Mouse (Mus musculus): ENCODE measurements around the gene C1d. TPM values are rescaled to one million over a fixed set of nuclear protein-coding genes. Genes with fewer than 3 reads are reported as not detected.

Gene C1d
- 13.9 TPM for polyA plus RNA-seq (2012; fragmentation: generic; extraction: Trizol)
- long read RNA-seq, experiment 1, transcript C1d-201 (5 exons, 2,981 nt), result major isoform, 86 of 99 reads
- long read RNA-seq, experiment 1, partial matches to known transcripts, result 9 of 99 reads
- long read RNA-seq, experiment 1, other reads (novel, unspliced or antisense), result 2 of 99 reads
- long read RNA-seq, experiment 2, transcript C1d-201 (5 exons, 2,981 nt), result major isoform, 76 of 80 reads
- long read RNA-seq, experiment 2, partial matches to known transcripts, result 1 of 80 reads
- long read RNA-seq, experiment 2, other reads (novel, unspliced or antisense), result 1 of 80 reads

GRCm38 (mm10) chr11:17257443-17257842, at the start of gene C1d:
TSS of gene C1d (plus strand) at chr11:17257579.
- H3K27me3 ChIP-seq (ENCODE audit: control insufficient read depth, insufficient read depth, insufficient read length), result no peaks in the 10 kb centered on the region
- peaks cover 46% of the 10 kb centered on the region for H3K79me3 ChIP-seq (ENCODE audit: low read depth)
- peak within 1 kb of the TSS; percentile 100 for H3K4me3 ChIP-seq (ENCODE audit: insufficient read depth, poor library complexity, severe bottlenecking)
- H3K79me2 ChIP-seq (ENCODE audit: control insufficient read depth, insufficient read depth), result peaks cover 51% of the 10 kb centered on the region
- TF ChIP-seq MAX (IDR thresholded peaks at IDR 0.05) (peak; percentile 82), USF1 (IDR thresholded peaks at IDR 0.05; ENCODE audit: low read depth) (no peak)
- H3ac ChIP-seq (ENCODE audit: control insufficient read depth, insufficient read length, low read depth), result peak within 1 kb of the TSS; percentile 99
- H3K36me3 ChIP-seq (ENCODE audit: control insufficient read depth, insufficient read depth), result peaks cover 1% of the 10 kb centered on the region

GRCm38 (mm10) chr11:17211258-17212140, 45.9 kb upstream of the C1d start, which contains the start of gene Pno1:
TSS of gene Pno1 (minus strand) at chr11:17211568.
- peak within 1 kb of the TSS; percentile 84 for H3K4me3 ChIP-seq (ENCODE audit: insufficient read depth, poor library complexity, severe bottlenecking)
- H3K79me2 ChIP-seq (ENCODE audit: control insufficient read depth, insufficient read depth), result peaks cover 78% of the 10 kb centered on the region
- H3K79me3 ChIP-seq (ENCODE audit: low read depth), result peaks cover 34% of the 10 kb centered on the region
- no peaks in the 10 kb centered on the region for H3K27me3 ChIP-seq (ENCODE audit: control insufficient read depth, insufficient read depth, insufficient read length)
- H3K36me3 ChIP-seq (ENCODE audit: control insufficient read depth, insufficient read depth), result peaks cover 31% of the 10 kb centered on the region
- TF ChIP-seq MYOD1 (IDR thresholded peaks at IDR 0.05; ENCODE audit: control insufficient read depth, insufficient read length, low read depth) (no peak), MAX (IDR thresholded peaks at IDR 0.05) (peak; percentile 100), USF1 (IDR thresholded peaks at IDR 0.05; ENCODE audit: low read depth) (peak; percentile 75)
- H3ac ChIP-seq (ENCODE audit: control insufficient read depth, insufficient read length, low read depth), result peak within 1 kb of the TSS; percentile 94

GRCm38 (mm10) chr11:17212141-17212495, 45.3 kb upstream of the C1d start:
- TF ChIP-seq MYOD1 (IDR thresholded peaks at IDR 0.05; ENCODE audit: control insufficient read depth, insufficient read length, low read depth), result no peak
- no peak for TF ChIP-seq MAX (IDR thresholded peaks at IDR 0.05)
- no peak for TF ChIP-seq FOSL1 (IDR thresholded peaks at IDR 0.05; ENCODE audit: insufficient read depth, low read length, poor library complexity, severe bottlenecking)
- no peak for TF ChIP-seq USF1 (IDR thresholded peaks at IDR 0.05; ENCODE audit: low read depth)
- TF ChIP-seq CTCF (IDR thresholded peaks at IDR 0.05; ENCODE audit: control insufficient read depth, insufficient read depth, insufficient read length), result no peak
- TF ChIP-seq MYOG (IDR thresholded peaks at IDR 0.05; ENCODE audit: control insufficient read depth, extremely low read depth, insufficient read length), result no peak
- TF ChIP-seq CEBPB (IDR thresholded peaks at IDR 0.05; ENCODE audit: low read depth), result no peak
- Histone ChIP-seq H3K4me3 (ENCODE audit: insufficient read depth, poor library complexity, severe bottlenecking) (peak overlapping the region; percentile 84), H3K79me2 (ENCODE audit: control insufficient read depth, insufficient read depth) (peaks cover 72% of the 10 kb centered on the region), H3ac (ENCODE audit: control insufficient read depth, insufficient read length, low read depth) (peak overlapping the region; percentile 87), H3K27me3 (ENCODE audit: control insufficient read depth, insufficient read depth, insufficient read length) (no peaks in the 10 kb centered on the region), H3K36me3 (ENCODE audit: control insufficient read depth, insufficient read depth) (peaks cover 25% of the 10 kb centered on the region), H3K79me3 (ENCODE audit: low read depth) (peaks cover 33% of the 10 kb centered on the region)

GRCm38 (mm10) chr11:17212903-17213509, 44.4 kb upstream of the C1d start:
- H3K79me3 ChIP-seq (ENCODE audit: low read depth), result peaks cover 32% of the 10 kb centered on the region
- no peaks in the 10 kb centered on the region for H3K27me3 ChIP-seq (ENCODE audit: control insufficient read depth, insufficient read depth, insufficient read length)
- TF ChIP-seq USF1 (IDR thresholded peaks at IDR 0.05; ENCODE audit: low read depth) (no peak), MAX (IDR thresholded peaks at IDR 0.05) (no peak)
- H3ac ChIP-seq (ENCODE audit: control insufficient read depth, insufficient read length, low read depth), result no peak overlapping the region
- H3K79me2 ChIP-seq (ENCODE audit: control insufficient read depth, insufficient read depth), result peaks cover 63% of the 10 kb centered on the region
- H3K4me3 ChIP-seq (ENCODE audit: insufficient read depth, poor library complexity, severe bottlenecking), result no peak overlapping the region
- H3K36me3 ChIP-seq (ENCODE audit: control insufficient read depth, insufficient read depth), result peaks cover 16% of the 10 kb centered on the region

- Histone ChIP-seq H3K4me3 (ENCODE audit: insufficient read depth, poor library complexity, severe bottlenecking) (no peak overlapping the region), H3K79me3 (ENCODE audit: low read depth) (peaks cover 14% of the 10 kb centered on the region), H3K36me3 (ENCODE audit: control insufficient read depth, insufficient read depth) (peaks cover under 1% of the 10 kb centered on the region), H3ac (ENCODE audit: control insufficient read depth, insufficient read length, low read depth) (no peak overlapping the region), H3K27me3 (ENCODE audit: control insufficient read depth, insufficient read depth, insufficient read length) (no peaks in the 10 kb centered on the region), H3K79me2 (ENCODE audit: control insufficient read depth, insufficient read depth) (peaks cover 38% of the 10 kb centered on the region)
- TF ChIP-seq CEBPB (IDR thresholded peaks at IDR 0.05; ENCODE audit: low read depth) (no peak), CTCF (IDR thresholded peaks at IDR 0.05; ENCODE audit: control insufficient read depth, insufficient read depth, insufficient read length) (no peak), USF1 (IDR thresholded peaks at IDR 0.05; ENCODE audit: low read depth) (no peak), MYOD1 (IDR thresholded peaks at IDR 0.05; ENCODE audit: control insufficient read depth, insufficient read length, low read depth) (no peak), FOSL1 (IDR thresholded peaks at IDR 0.05; ENCODE audit: insufficient read depth, low read length, poor library complexity, severe bottlenecking) (no peak), MAX (IDR thresholded peaks at IDR 0.05) (no peak), MYOG (IDR thresholded peaks at IDR 0.05; ENCODE audit: control insufficient read depth, extremely low read depth, insufficient read length) (no peak)
Measured at GRCm38 (mm10) chr11:17215475-17215874, 41.9 kb upstream of the C1d start.

- no peaks in the 10 kb centered on the region for H3K79me2 ChIP-seq (ENCODE audit: control insufficient read depth, insufficient read depth)
- H3K27me3 ChIP-seq (ENCODE audit: control insufficient read depth, insufficient read depth, insufficient read length), result no peaks in the 10 kb centered on the region
- no peak overlapping the region for H3ac ChIP-seq (ENCODE audit: control insufficient read depth, insufficient read length, low read depth)
- no peaks in the 10 kb centered on the region for H3K79me3 ChIP-seq (ENCODE audit: low read depth)
- TF ChIP-seq MYOG (IDR thresholded peaks at IDR 0.05; ENCODE audit: control insufficient read depth, extremely low read depth, insufficient read length) (no peak), MAX (IDR thresholded peaks at IDR 0.05) (no peak), FOSL1 (IDR thresholded peaks at IDR 0.05; ENCODE audit: insufficient read depth, low read length, poor library complexity, severe bottlenecking) (no peak), USF1 (IDR thresholded peaks at IDR 0.05; ENCODE audit: low read depth) (no peak), CEBPB (IDR thresholded peaks at IDR 0.05; ENCODE audit: low read depth) (no peak), MYOD1 (IDR thresholded peaks at IDR 0.05; ENCODE audit: control insufficient read depth, insufficient read length, low read depth) (no peak), CTCF (IDR thresholded peaks at IDR 0.05; ENCODE audit: control insufficient read depth, insufficient read depth, insufficient read length) (no peak)
- H3K36me3 ChIP-seq (ENCODE audit: control insufficient read depth, insufficient read depth), result peaks cover 20% of the 10 kb centered on the region
- no peak overlapping the region for H3K4me3 ChIP-seq (ENCODE audit: insufficient read depth, poor library complexity, severe bottlenecking)
Measured at GRCm38 (mm10) chr11:17221126-17221525, 36.3 kb upstream of the C1d start.
